Mouse (Mus musculus) hindbrain, postnatal 0 days (tissue): ENCODE results near the gene Agap1. TPM values are rescaled to one million over a fixed set of nuclear protein-coding genes. Genes with fewer than 3 reads are reported as not detected.

ENCODE experiments used
- ATAC-seq: fragments of 200-750 bp; cut with Nextera tagmentation; 2 replicates; pipeline ENCODE4 v1.8.0; 2017; ENCODE audit warnings: mild to moderate bottlenecking, moderate TSS enrichment, moderate library complexity
- DNase-seq: peaks from one replicate; pipeline ENCODE4 v3.0.0-alpha.2; 2015; ENCODE audit warnings: low spot score
- H3K27ac ChIP-seq: fragments of 300-500 bp; sonication (generic); 2 replicates; pipeline ENCODE4 v1.5.1; 2014; ENCODE audit warnings: mild to moderate bottlenecking
- H3K27me3 ChIP-seq: fragments of 300-500 bp; sonication (generic); 2 replicates; pipeline ENCODE4 v1.6.1; 2014; ENCODE audit warnings: low read length, mixed read lengths; ENCODE audit not compliant: insufficient read depth
- H3K36me3 ChIP-seq: fragments of 300-500 bp; sonication (generic); 2 replicates; pipeline ENCODE4 v1.6.1; 2014; ENCODE audit warnings: low read length, mixed read lengths; ENCODE audit not compliant: insufficient read depth
- H3K4me1 ChIP-seq: fragments of 300-500 bp; sonication (generic); 2 replicates; pipeline ENCODE4 v1.6.1; 2014; ENCODE audit warnings: antibody characterized with exemption, low read length, mixed read lengths; ENCODE audit not compliant: insufficient read depth
- H3K4me2 ChIP-seq: fragments of 300-500 bp; sonication (generic); 2 replicates; pipeline ENCODE4 v1.6.1; 2014; ENCODE audit warnings: low read depth, mild to moderate bottlenecking, low read length, moderate library complexity, mixed read lengths
- H3K4me3 ChIP-seq: fragments of 300-500 bp; sonication (generic); 2 replicates; pipeline ENCODE4 v1.5.1; 2014; ENCODE audit warnings: low read length
- H3K9ac ChIP-seq: fragments of 300-500 bp; sonication (generic); replicated peaks from 2 replicates; pipeline ENCODE4 v1.6.1; 2014; ENCODE audit warnings: mild to moderate bottlenecking, low read length, moderate library complexity, mixed read lengths
- H3K9me3 ChIP-seq: fragments of 300-500 bp; sonication (generic); 2 replicates; pipeline ENCODE4 v1.6.1; 2016; ENCODE audit warnings: low read length, mixed read lengths
- CTCF ChIP-seq: IDR thresholded peaks from 2 replicates; pipeline ENCODE4 v1.5.1; 2016; ENCODE audit warnings: antibody characterized with exemption, control low read depth, low read depth
- WGBS: fragments of 180-500 bp; shearing (Covaris S2); extraction: QIAGEN DNeasy Blood & Tissue Kit; methylation state at CpG from one replicate; pipeline ENCODE4 v1.1.7; 2014; 5-methylcytosine and 5-hydroxymethylcytosine counted together
- polyA plus RNA-seq: library from polyadenylated mRNA; unstranded; fragments of >200 nt; fragmentation: Nextera tagmentation; extraction: Ambion mirVana; gene quantifications from 2 replicates; pipeline ENCODE4 v1.2.1, GENCODE M21; 2015
- total RNA-seq: library from RNA; depleted of rRNA; stranded (reverse); fragments of >200 nt; gene quantifications from 2 replicates; pipeline ENCODE4 v1.2.3, GENCODE M21; 2014

The Agap1 gene
- total and polyA plus RNA-seq, 2 experiments from 2014 or later = 40.0 to 122 TPM

- DNase-seq = no peak
- no peak for ATAC-seq
- Histone ChIP-seq H3K27me3 (no peaks in the 10 kb centered on the region), H3K9me3 (no peaks in the 10 kb centered on the region), H3K4me1 (no peaks in the 10 kb centered on the region), H3K4me3 (no peak overlapping the region), H3K4me2 (no peak overlapping the region), H3K27ac (no peak overlapping the region), H3K36me3 (peaks cover 10% of the 10 kb centered on the region; the same call in 1 of the 2 replicates), H3K9ac (no peak overlapping the region)
- no peak for TF ChIP-seq CTCF
- 61% methylated on average over 2 of the region's 2 CpGs for WGBS
Measured at GRCm38 (mm10) chr1:89697241-89697640, 242.6 kb downstream of the Agap1 start.

GRCm38 (mm10) chr1:89700166-89700565, 245.6 kb downstream of the Agap1 start:
- TF ChIP-seq CTCF = no peak
- Histone ChIP-seq H3K27ac (no peak overlapping the region), H3K4me1 (no peaks in the 10 kb centered on the region), H3K36me3 (peaks cover 10% of the 10 kb centered on the region; the same call in 1 of the 2 replicates), H3K9ac (no peak overlapping the region), H3K27me3 (no peaks in the 10 kb centered on the region), H3K4me2 (no peak overlapping the region), H3K4me3 (no peak overlapping the region), H3K9me3 (no peaks in the 10 kb centered on the region)
- 33% methylated on average over 9 of the region's 9 CpGs for WGBS
- no peak for ATAC-seq
- peak; percentile 34 for DNase-seq

- DNase-seq (no peak), ATAC-seq (no peak)
- 78% methylated on average over 5 of the region's 5 CpGs for WGBS
- Histone ChIP-seq H3K9me3 (no peaks in the 10 kb centered on the region), H3K36me3 (peaks cover 13% of the 10 kb centered on the region), H3K4me3 (no peak overlapping the region), H3K9ac (no peak overlapping the region), H3K4me2 (no peak overlapping the region), H3K27ac (no peak overlapping the region), H3K27me3 (no peaks in the 10 kb centered on the region), H3K4me1 (no peaks in the 10 kb centered on the region)
- TF ChIP-seq CTCF = no peak
Measured at GRCm38 (mm10) chr1:89701162-89701730, 246.6 kb downstream of the Agap1 start.

GRCm38 (mm10) chr1:89703294-89703693, 248.7 kb downstream of the Agap1 start:
- Histone ChIP-seq H3K27me3 (no peaks in the 10 kb centered on the region), H3K9ac (no peak overlapping the region), H3K4me2 (no peak overlapping the region), H3K4me1 (0 out of 2 replicates have a peak, but pooled peaks cover 4% of the 10 kb centered on the region), H3K36me3 (peaks cover 11% of the 10 kb centered on the region), H3K9me3 (no peaks in the 10 kb centered on the region), H3K27ac (no peak overlapping the region), H3K4me3 (no peak overlapping the region)
- ATAC-seq (no peak), DNase-seq (no peak)
- WGBS = 26% methylated on average over 13 of the region's 13 CpGs
- no peak for TF ChIP-seq CTCF

GRCm38 (mm10) chr1:89705670-89706069, 251.1 kb downstream of the Agap1 start:
- H3K9ac ChIP-seq = no peak overlapping the region
- TF ChIP-seq CTCF = no peak
- WGBS = 87% methylated on average over 6 of the region's 6 CpGs
- DNase-seq = no peak
- H3K27me3 ChIP-seq = no peaks in the 10 kb centered on the region
- 0 out of 2 replicates have a peak, but pooled peaks cover 4% of the 10 kb centered on the region for H3K4me1 ChIP-seq
- H3K36me3 ChIP-seq = peaks cover 4% of the 10 kb centered on the region; the same call in 1 of the 2 replicates
- ATAC-seq = no peak
- H3K4me3 ChIP-seq = no peak overlapping the region
- H3K4me2 ChIP-seq = no peak overlapping the region
- no peak overlapping the region for H3K27ac ChIP-seq
- H3K9me3 ChIP-seq = no peaks in the 10 kb centered on the region

GRCm38 (mm10) chr1:89706862-89707261, 252.3 kb downstream of the Agap1 start:
- TF ChIP-seq CTCF = no peak
- Histone ChIP-seq H3K9ac (no peak overlapping the region), H3K27ac (no peak overlapping the region), H3K27me3 (no peaks in the 10 kb centered on the region), H3K4me2 (no peak overlapping the region), H3K36me3 (peaks cover 4% of the 10 kb centered on the region; the same call in 1 of the 2 replicates), H3K4me3 (no peak overlapping the region), H3K9me3 (no peaks in the 10 kb centered on the region), H3K4me1 (0 out of 2 replicates have a peak, but pooled peaks cover 4% of the 10 kb centered on the region)
- 87% methylated on average over 2 of the region's 2 CpGs for WGBS
- DNase-seq (no peak), ATAC-seq (no peak)

GRCm38 (mm10) chr1:89707756-89708480, 253.3 kb downstream of the Agap1 start:
- Histone ChIP-seq H3K27me3 (no peaks in the 10 kb centered on the region), H3K9me3 (no peaks in the 10 kb centered on the region), H3K36me3 (peaks cover 4% of the 10 kb centered on the region; the same call in 1 of the 2 replicates), H3K27ac (no peak overlapping the region), H3K4me3 (no peak overlapping the region), H3K9ac (no peak overlapping the region), H3K4me1 (0 out of 2 replicates have a peak, but pooled peaks cover 4% of the 10 kb centered on the region), H3K4me2 (no peak overlapping the region)
- DNase-seq = peak; percentile 38
- no peak for ATAC-seq
- TF ChIP-seq CTCF = no peak
- WGBS = 35% methylated on average over 15 of the region's 15 CpGs
